Mouse (Mus musculus) lung, adult 2 months (tissue): ENCODE data around the gene 2810004N23Rik. TPM values are rescaled to one million over a fixed set of nuclear protein-coding genes. Genes with fewer than 3 reads are reported as not detected.
A peak's percentile ranks its signal among the peaks of the same experiment; 100 is the strongest.

ENCODE experiments used
- DNase-seq: peaks from one replicate; pipeline ENCODE4 v3.0.0; 2022
- H3K4me1 ChIP-seq: fragments of 200-500 bp; 2 replicates; pipeline ENCODE4 v1.6.1; 2011; ENCODE audit warnings: low read length; ENCODE audit not compliant: control insufficient read depth, insufficient read depth
- H3K4me3 ChIP-seq: fragments of 200-500 bp; replicated peaks from 2 replicates; pipeline ENCODE3; 2011; ENCODE audit warnings: low read depth, mild to moderate bottlenecking, control low read depth, low read length; ENCODE audit errors: extremely low read depth
- CTCF ChIP-seq: fragments of 200-500 bp; IDR thresholded peaks from 2 replicates; pipeline ENCODE4 v1.5.1; 2011; ENCODE audit warnings: mild to moderate bottlenecking, low read length, control low read depth; ENCODE audit not compliant: insufficient read depth
- POLR2A ChIP-seq: fragments of 200-500 bp; IDR thresholded peaks from 2 replicates; pipeline ENCODE4 v1.6.1; 2011; ENCODE audit warnings: low read depth, mild to moderate bottlenecking, control low read depth, low read length, borderline replicate concordance; ENCODE audit errors: extremely low read depth
- WGBS: fragments of 180-500 bp; shearing (Covaris S2); methylation state at CpG from one replicate; pipeline ENCODE4 v1.1.7; 2018; 5-methylcytosine and 5-hydroxymethylcytosine counted together
- polyA plus RNA-seq: library from polyadenylated mRNA; depleted of rRNA; stranded (reverse); fragments of >200 nt; gene quantifications from 2 replicates; pipeline ENCODE4 v1.2.3, GENCODE M21; 2012

Gene 2810004N23Rik
- polyA plus RNA-seq, 1 experiment: 11.3 TPM

DNA sequence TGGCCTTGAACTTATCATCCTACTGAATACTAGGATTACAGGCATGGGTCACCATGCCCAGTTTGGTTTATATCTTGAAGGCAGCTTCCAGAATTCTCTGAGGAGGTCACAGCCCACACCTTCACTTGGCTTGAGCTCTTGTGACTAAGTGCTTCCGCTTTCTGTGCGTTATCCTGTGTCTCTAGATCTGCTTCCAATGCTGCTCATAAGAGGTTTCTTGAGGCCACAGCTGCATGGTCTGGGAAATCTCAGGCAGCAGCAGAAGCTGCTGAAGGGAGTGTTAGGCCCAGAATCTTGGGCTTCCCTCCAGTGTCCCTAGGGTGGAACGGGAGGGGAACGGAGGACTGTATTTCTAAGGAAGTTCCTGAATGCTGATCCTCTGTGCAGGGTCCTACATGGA, 49.6 kb downstream of the 2810004N23Rik start:
- 90% methylated on average over 4 of the region's 4 CpGs for WGBS
- Histone ChIP-seq H3K4me1 (no peaks in the 10 kb centered on the region), H3K4me3 (no peak overlapping the region)
- no peak for DNase-seq
- no peak for TF ChIP-seq CTCF
- no peak for TF ChIP-seq POLR2A

DNA sequence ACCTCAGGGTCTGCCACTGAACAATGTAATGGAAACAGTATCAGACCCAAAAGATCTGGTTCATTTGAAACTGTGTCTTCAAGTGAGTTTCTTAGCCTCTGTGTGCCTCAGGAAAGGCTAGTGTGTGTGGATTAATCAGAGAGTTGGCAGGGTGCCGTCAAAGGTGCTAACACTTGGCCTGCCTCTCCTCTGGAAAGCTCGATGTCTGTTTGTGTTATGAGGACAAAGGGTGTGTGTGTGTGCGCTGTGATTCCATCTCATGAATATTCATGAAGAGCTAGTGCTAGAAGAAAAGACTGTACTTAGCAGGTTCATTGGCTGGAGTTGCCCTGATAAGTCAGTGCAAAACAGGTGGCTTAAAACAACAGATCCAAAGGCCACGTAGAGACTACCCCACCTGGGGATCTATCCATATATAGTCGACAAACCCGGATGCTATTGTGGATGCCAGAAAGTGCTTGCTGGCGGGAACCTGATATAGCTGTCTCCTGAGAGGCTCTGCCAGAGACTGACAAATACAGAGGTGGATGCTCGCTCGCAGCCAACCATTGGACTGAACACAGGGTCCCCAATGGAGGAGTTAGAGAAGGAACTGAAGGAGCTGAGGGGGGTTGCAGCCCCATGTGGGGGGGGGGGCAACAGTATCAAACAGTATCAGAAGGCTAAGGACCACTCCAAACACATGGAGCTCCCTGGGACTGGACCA, 52.1 kb downstream of the 2810004N23Rik start:
- no peaks in the 10 kb centered on the region for H3K4me1 ChIP-seq
- TF ChIP-seq POLR2A (no peak), CTCF (no peak)
- WGBS: 44% methylated on average over 9 of the region's 9 CpGs
- no peak for DNase-seq
- no peak overlapping the region for H3K4me3 ChIP-seq

DNA sequence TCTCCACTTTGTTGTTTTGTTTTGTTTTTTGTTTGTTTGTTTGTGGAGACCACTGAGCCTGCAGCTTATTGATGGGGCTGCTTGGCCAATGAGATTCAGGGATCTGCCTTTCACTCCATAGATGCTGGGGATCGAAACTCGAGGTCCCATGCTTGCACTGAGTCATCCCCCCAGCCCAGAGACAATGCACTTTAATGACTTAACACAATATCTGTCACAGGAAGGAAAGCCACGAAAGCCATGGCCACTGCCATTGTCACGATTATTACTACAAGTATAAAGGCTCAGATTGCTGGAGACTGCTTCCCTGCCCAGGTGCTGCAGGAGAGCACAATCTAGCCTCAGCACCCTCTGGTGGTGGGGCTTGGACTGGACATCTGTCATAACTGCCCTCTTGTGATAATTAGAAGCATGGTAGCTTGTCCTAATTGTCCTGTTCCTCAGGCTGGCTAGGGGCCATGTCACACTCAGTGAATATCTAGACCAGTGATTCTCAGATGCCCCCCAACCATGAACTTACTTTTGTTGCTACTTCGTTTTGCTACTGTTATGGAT, 52.8 kb downstream of the 2810004N23Rik start:
- DNase-seq: peak; percentile 20
- WGBS: 37% methylated on average over 5 of the region's 5 CpGs

DNA sequence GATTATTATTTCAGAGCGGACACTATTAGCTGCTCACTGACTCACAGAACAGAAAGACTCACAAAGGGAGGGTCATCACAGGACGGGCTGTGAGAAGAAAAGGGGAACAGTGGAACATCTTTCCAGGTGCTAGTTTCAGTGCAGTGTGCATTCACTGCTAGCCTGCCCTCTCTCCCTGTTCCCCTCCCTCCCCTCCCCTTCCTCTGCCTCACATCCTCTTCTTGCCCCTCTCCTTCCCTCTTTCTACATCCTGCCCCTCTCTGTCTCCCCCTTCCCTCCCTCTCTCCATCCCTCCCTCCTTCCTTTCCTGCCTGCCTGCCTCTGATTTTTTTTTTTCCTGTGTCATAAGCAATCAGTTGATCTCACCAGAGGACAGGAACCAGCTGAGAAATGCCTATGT, 53.5 kb downstream of the 2810004N23Rik start:
- no peak for TF ChIP-seq CTCF
- TF ChIP-seq POLR2A: no peak
- DNase-seq: no peak
- WGBS: 44% methylated on average over 2 of the region's 2 CpGs
- no peaks in the 10 kb centered on the region for H3K4me1 ChIP-seq
- no peak overlapping the region for H3K4me3 ChIP-seq

More for the DNA sequence above, 52.8 kb downstream of the 2810004N23Rik start:
- no peak overlapping the region for H3K4me3 ChIP-seq
- TF ChIP-seq CTCF: peak; percentile 49
- no peak for TF ChIP-seq POLR2A
- no peaks in the 10 kb centered on the region for H3K4me1 ChIP-seq

DNA sequence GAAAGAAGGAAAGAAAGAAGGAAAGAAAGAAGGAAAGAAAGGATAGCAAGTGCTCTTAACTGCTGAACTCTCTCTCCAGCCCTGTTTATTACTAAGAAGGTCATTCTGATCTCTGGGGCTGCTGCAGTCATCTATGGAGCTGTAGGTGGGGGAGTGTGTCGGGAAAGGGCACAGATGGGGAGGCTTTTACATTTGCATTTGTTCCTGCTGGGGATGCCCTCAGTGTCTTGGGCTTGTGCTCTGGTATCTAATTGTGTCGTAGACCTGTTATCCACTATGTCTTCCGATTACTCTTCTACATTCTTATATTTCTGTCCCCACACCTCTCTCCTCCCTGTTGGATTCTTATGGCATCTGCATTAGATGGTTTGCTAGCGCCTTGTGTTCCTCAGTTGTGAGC, 56.9 kb downstream of the 2810004N23Rik start:
- Histone ChIP-seq H3K4me1 (no peaks in the 10 kb centered on the region), H3K4me3 (no peak overlapping the region)
- DNase-seq: no peak
- no peak for TF ChIP-seq POLR2A
- TF ChIP-seq CTCF: no peak
- WGBS: 83% methylated on average over 4 of the region's 4 CpGs

DNA sequence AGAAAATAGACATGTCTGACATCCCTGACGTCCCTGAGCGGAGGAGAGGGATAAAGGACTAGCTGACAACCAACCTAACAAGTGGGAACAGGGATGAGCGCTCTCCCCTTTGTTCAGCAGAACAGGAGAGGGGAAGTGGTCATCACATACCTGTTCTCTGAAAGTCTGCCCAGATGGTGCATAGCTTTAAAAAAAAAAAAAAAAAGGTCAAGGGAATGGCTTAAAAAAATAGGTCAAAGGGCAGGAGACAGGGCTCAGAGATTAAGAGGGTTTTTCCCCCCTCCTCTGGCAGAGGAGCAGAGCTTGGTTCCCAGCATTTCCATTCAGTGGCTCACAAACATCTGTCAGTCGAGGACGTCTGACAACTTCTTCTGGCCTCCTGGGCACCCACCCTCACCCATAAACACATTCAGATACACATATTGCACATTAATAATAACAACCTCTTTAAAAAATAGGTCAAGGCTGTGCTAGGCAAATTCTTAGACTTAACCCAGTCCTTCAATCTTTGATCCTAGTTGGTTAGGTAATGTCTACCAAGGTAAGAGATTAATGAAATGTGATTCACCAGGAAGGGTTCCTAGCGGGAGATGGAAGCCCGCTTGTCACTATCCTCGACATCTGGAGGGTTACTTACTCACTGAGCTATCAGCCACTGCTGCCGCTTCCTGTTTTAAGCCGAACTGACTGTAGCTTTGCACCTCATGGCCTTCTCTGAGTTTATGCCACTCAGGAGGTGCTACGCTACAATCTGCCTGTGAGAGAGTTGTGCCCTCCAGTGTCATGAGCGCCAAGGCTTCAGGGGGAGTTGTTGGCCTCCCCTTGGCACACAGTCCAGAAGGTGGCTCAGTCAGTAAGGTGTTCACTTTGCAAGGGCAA, 58.9 kb downstream of the 2810004N23Rik start:
- DNase-seq: no peak
- Histone ChIP-seq H3K4me3 (no peak overlapping the region), H3K4me1 (no peaks in the 10 kb centered on the region)
- WGBS: 47% methylated on average over 12 of the region's 12 CpGs
- TF ChIP-seq CTCF (no peak), POLR2A (no peak)

DNA sequence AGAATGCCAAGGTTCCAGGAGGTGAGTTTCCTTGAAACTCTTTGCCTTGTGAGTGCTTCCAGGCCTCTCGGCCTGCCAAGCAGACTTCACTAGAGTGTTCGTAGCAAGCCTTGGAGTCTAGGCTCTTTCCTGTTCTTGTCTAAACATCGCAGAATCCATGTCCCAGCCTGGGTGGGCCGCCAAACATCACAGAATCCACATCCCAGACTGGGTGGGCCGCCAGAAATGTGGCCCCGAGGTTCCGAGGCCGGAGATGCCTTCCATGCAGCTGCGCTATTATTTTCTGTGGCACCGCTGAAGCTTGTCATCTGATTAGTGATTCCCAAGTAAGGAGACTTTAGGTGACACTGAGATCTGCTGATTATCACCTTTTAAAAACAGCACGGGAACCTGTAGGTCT, 62.4 kb downstream of the 2810004N23Rik start:
- TF ChIP-seq CTCF (no peak), POLR2A (no peak)
- H3K4me3 ChIP-seq: no peak overlapping the region
- WGBS: 25% methylated on average over 11 of the region's 11 CpGs

DNA sequence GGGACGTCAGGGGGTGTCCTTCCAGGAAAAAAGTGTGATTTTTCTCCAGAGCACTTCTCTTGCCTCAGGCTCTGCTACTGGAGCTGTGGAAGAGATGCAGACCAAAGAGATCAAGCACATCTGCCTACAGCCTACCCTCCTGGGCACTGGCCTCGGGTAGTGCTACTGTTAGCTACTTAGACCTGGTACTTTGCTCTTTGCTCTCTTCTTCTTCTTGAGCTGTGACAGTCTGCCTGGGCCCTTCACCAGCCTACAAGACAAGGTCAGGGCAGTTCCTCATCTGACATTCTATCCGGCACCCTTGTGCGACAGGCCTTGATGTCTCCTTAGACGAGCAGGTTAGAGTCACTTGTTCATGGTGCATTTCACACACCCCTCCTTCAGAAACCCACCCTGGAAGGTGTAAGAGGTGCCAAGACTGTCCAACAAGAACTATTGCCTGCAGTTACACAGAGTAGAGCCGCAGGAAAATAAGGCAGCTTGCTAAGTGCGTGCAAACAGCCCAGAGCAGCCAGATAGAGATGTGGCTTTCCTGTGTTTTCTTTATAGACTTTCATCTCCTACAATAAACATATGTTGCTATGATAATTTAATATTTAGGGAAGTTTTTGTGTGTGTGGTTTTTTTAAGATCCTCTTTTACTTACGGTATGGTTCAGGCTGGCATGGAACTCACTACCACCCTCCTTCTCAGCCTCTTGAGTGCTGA, 67.0 kb downstream of the 2810004N23Rik start:
- Histone ChIP-seq H3K4me1 (peaks cover 2% of the 10 kb centered on the region; the same call in 1 of the 2 replicates), H3K4me3 (no peak overlapping the region)
- WGBS: 66% methylated on average over 8 of the region's 8 CpGs
- TF ChIP-seq POLR2A (no peak), CTCF (no peak)
- DNase-seq: no peak

More for the DNA sequence above, 62.4 kb downstream of the 2810004N23Rik start:
- DNase-seq: no peak
- H3K4me1 ChIP-seq: no peaks in the 10 kb centered on the region

DNA sequence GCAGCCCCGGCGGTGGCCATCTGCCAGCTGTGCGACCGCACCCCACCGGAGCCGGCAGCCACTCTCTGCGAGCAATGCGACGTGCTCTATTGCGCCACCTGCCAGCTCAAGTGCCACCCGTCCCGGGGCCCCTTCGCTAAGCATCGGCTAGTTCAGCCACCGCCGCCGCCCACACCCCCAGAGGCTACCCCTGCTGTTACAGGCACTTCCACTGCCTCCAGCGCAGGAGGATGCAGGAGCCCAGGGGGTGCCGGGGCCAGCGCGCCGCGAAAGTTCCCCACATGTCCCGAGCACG, 68.5 kb downstream of the 2810004N23Rik start:
- 2% methylated on average over 25 of the region's 25 CpGs for WGBS
- H3K4me3 ChIP-seq: no peak overlapping the region
- peak; percentile 41 for DNase-seq
- TF ChIP-seq CTCF (no peak), POLR2A (no peak)
- H3K4me1 ChIP-seq: peaks cover 2% of the 10 kb centered on the region; the same call in 1 of the 2 replicates

DNA sequence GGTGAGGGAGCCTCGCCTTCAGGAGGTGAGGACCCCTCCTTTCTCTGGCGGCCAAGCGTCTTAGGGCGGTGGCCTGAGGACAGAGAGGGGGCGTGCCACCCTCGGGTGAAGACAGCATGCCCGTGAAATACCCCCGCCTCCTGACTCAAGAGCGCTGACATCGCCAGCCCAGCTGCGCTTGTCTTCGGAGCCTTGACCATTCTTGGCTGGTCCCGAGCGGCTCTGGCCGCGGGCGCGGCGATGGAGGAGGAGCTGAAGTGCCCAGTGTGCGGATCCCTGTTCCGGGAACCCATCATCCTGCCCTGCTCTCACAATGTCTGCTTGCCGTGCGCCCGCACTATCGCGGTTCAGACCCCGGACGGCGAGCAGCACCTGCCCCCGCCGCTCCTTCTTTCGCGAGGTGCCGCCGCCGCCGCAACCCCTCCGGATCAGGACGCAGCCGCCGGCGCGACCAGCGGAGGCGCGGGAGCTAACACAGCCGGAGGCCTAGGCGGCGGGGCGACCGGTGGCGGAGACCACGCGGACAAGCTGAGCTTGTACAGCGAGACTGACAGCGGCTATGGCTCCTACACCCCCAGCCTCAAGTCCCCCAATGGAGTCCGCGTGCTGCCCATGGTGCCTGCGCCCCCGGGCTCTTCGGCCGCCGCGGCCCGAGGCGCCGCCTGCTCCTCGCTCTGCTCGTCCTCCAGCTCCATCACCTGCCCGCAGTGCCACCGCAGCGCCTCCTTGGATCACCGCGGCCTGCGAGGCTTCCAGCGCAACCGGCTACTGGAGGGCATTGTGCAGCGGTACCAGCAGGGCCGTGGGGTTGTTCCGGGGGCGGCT, 69.0 kb downstream of the 2810004N23Rik start:
- WGBS: 2% methylated on average over 81 of the region's 81 CpGs

More for the DNA sequence above, 69.0 kb downstream of the 2810004N23Rik start:
- DNase-seq: no peak
- TF ChIP-seq CTCF (no peak), POLR2A (no peak)
- no peak overlapping the region for H3K4me3 ChIP-seq
- H3K4me1 ChIP-seq: peaks cover 2% of the 10 kb centered on the region; the same call in 1 of the 2 replicates
